Mouse (Mus musculus): Measurements from ENCODE around the gene Wdr95.

The Wdr95 gene

GRCm38 (mm10) chr5:149527999-149528729 is at the start of gene Wdr95:
Gene Wdr95, plus strand, starts transcription at chr5:149528679.
- peak; percentile 61 for DNase-seq (ENCODE audit: low spot score)

GRCm38 (mm10) chr5:149481920-149482319 is 46.6 kb upstream of the Wdr95 start:
- peak; percentile 41 for DNase-seq (ENCODE audit: low spot score)

- peak; percentile 21 for DNase-seq (ENCODE audit: low spot score)
These were observed 45.0 kb upstream of the Wdr95 start for GRCm38 (mm10) chr5:149483321-149484052.

- DNase-seq (ENCODE audit: low spot score): no peak
These were observed 44.2 kb upstream of the Wdr95 start for GRCm38 (mm10) chr5:149484270-149484669.

- DNase-seq (ENCODE audit: low spot score): no peak
These were observed 43.0 kb upstream of the Wdr95 start for GRCm38 (mm10) chr5:149485447-149485846.

- DNase-seq (ENCODE audit: low spot score): peak; percentile 19
These were observed 40.0 kb upstream of the Wdr95 start for GRCm38 (mm10) chr5:149488360-149489021.

GRCm38 (mm10) chr5:149489136-149489535 is 39.3 kb upstream of the Wdr95 start:
- DNase-seq (ENCODE audit: low spot score): peak; percentile 87

- DNase-seq (ENCODE audit: low spot score): no peak
These were observed 38.2 kb upstream of the Wdr95 start for GRCm38 (mm10) chr5:149490275-149490674.

- no peak for DNase-seq (ENCODE audit: low spot score)
These were observed 32.8 kb upstream of the Wdr95 start for GRCm38 (mm10) chr5:149495655-149496054.

- DNase-seq (ENCODE audit: low spot score): no peak
These were observed 31.9 kb upstream of the Wdr95 start for GRCm38 (mm10) chr5:149496401-149497066.

- DNase-seq (ENCODE audit: low spot score): no peak
These were observed 28.5 kb upstream of the Wdr95 start for GRCm38 (mm10) chr5:149499936-149500335.

- DNase-seq (ENCODE audit: low spot score): peak; percentile 61
These were observed 24.9 kb upstream of the Wdr95 start for GRCm38 (mm10) chr5:149503423-149504175.

GRCm38 (mm10) chr5:149504985-149505384 is 23.5 kb upstream of the Wdr95 start:
- no peak for DNase-seq (ENCODE audit: low spot score)

- no peak for DNase-seq (ENCODE audit: low spot score)
These were observed 22.4 kb upstream of the Wdr95 start for GRCm38 (mm10) chr5:149506033-149506432.

GRCm38 (mm10) chr5:149508094-149509029 is 20.1 kb upstream of the Wdr95 start:
- DNase-seq (ENCODE audit: low spot score): no peak

- no peak for DNase-seq (ENCODE audit: low spot score)
These were observed 18.2 kb upstream of the Wdr95 start for GRCm38 (mm10) chr5:149510323-149510722.

- no peak for DNase-seq (ENCODE audit: low spot score)
These were observed 15.8 kb upstream of the Wdr95 start for GRCm38 (mm10) chr5:149512695-149513094.

- DNase-seq (ENCODE audit: low spot score): no peak
These were observed 14.9 kb upstream of the Wdr95 start for GRCm38 (mm10) chr5:149513438-149514086.

GRCm38 (mm10) chr5:149514087-149514671 is 14.3 kb upstream of the Wdr95 start:
- DNase-seq (ENCODE audit: low spot score): no peak
